Mouse (Mus musculus) small intestine, adult 2 months (tissue): ENCODE measurements at regions not wholly inside any gene's neighbourhood (a gene's known extent, or its start where the extent isn't known, plus 50 kb on each side); places are given as distances from the start of the nearest gene placed in this dataset.

Experiments used
- H3K27ac ChIP-seq: fragments of 200-500 bp; 2 replicates; pipeline ENCODE4 v1.5.1; 2012; ENCODE audit warnings: low read depth, low read length, control low read depth, inconsistent platforms; ENCODE audit not compliant: insufficient read depth
- H3K27me3 ChIP-seq: fragments of 200-500 bp; 2 replicates; pipeline ENCODE4 v1.6.1; 2012; ENCODE audit warnings: mild to moderate bottlenecking, moderate library complexity, low read length, inconsistent platforms; ENCODE audit not compliant: control insufficient read depth, insufficient read depth
- H3K36me3 ChIP-seq: fragments of 200-500 bp; 2 replicates; pipeline ENCODE4 v1.6.1; 2012; ENCODE audit warnings: mild to moderate bottlenecking, low read length, control low read depth, inconsistent platforms; ENCODE audit not compliant: control insufficient read depth, insufficient read depth
- H3K4me1 ChIP-seq: fragments of 200-500 bp; 2 replicates; pipeline ENCODE4 v1.6.1; 2012; ENCODE audit warnings: low read length, inconsistent platforms, mixed read lengths; ENCODE audit not compliant: control insufficient read depth, insufficient read depth, insufficient read length
- H3K4me3 ChIP-seq: fragments of 200-500 bp; 2 replicates; pipeline ENCODE4 v1.5.1; 2012; ENCODE audit warnings: low read depth, mild to moderate bottlenecking, control low read depth, inconsistent platforms, low read length, moderate library complexity
- CTCF ChIP-seq: fragments of 200-500 bp; IDR thresholded peaks from 2 replicates; pipeline ENCODE4 v1.5.1; 2012; ENCODE audit warnings: low read depth, mild to moderate bottlenecking, control low read depth, inconsistent platforms, low read length, moderate library complexity, mixed read lengths; ENCODE audit not compliant: insufficient replicate concordance, insufficient read length; ENCODE audit errors: extremely low read depth
- POLR2A ChIP-seq: fragments of 200-500 bp; IDR thresholded peaks from 2 replicates; pipeline ENCODE4 v1.6.1; 2012; ENCODE audit warnings: low read depth, mild to moderate bottlenecking, control low read depth, inconsistent platforms, low read length, moderate library complexity
- WGBS: fragments of 180-500 bp; shearing (Covaris S2); methylation state at CpG from one replicate; pipeline ENCODE4 v1.1.7; 2018; 5-methylcytosine and 5-hydroxymethylcytosine counted together

DNA sequence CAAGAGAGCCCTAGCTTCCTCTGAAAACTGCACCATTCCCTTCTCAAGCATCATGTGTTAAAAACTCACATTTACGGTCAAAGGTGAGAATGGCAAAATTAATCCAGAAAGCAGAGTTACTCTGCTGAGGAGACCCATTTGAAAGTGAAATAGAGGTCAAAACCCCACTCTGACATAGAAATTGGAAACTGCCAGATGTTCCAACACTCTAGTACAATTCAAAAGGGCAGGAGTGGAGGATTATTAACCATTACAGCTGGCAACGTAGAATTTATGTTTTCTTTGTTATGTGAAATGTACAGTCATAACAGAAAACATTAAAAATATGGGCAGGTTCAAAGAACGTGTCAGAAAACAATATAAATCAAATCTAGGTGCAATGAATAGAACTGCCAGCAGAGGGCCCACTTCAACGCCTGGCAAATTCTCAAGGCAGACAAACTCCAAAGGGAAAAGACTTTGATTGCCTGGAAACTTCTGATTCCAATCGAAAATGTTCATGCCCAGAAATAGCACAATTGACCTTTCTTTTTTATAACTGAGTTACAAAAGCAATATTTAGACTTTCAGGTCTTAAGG lies 54.2 kb upstream of the Rfpl4b start:
- 18% methylated on average over 5 of the region's 5 CpGs for WGBS
- Histone ChIP-seq H3K27ac (no peak overlapping the region), H3K4me1 (no peaks in the 10 kb centered on the region), H3K36me3 (no peaks in the 10 kb centered on the region), H3K4me3 (no peak overlapping the region), H3K27me3 (no peaks in the 10 kb centered on the region)
- TF ChIP-seq POLR2A (no peak), CTCF (no peak)

DNA sequence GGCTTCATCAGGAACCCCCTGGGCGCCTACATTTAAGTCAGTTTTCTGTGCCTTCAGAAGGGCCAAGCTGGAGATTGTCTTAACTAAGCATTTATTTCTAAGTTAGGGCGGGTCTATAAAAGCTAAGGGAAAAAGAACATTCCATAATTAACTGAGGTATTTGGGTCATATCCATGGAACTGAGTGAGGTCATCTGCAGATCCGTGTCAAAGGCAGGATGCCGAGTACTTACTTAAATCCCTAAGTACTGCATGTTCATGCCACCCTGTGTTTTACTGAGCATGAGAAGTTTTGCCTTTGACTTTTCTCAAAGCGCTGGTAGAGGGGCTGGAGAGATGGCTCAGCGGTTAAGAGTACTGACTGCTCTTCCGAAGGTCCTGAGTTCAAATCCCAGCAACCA lies 57.7 kb upstream of the Rfpl4b start:
- Histone ChIP-seq H3K4me1 (no peaks in the 10 kb centered on the region), H3K4me3 (no peak overlapping the region), H3K27ac (no peak overlapping the region), H3K27me3 (no peaks in the 10 kb centered on the region), H3K36me3 (no peaks in the 10 kb centered on the region)
- no peak for TF ChIP-seq CTCF
- no peak for TF ChIP-seq POLR2A
- WGBS = 87% methylated on average over 7 of the region's 7 CpGs

DNA sequence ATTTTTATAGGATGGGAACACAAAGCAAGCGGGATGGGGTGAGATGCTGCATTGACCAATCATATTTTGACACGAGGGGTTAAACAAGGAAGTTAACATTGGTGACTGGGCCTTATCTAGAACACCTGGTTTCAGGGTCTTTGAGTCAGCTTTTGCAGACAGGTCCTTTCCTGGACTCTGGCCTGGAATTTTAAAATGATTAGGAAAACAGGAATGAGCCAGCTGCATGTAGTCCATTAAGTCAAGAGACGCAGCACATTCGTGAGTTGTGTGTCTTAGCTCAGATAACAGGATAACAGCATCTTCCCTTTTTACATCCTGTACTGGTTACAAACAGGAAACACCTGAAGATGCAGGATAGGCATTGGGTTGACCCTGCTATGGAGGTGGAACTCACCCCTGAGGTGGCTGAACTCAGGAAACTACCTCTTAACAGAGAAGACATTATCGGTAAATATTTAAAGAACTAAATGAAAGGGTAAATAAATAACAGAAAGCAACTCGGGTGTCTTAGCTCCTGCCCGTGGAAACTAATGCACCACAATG lies 59.1 kb upstream of the Rfpl4b start:
- H3K4me3 ChIP-seq = no peak overlapping the region
- H3K27me3 ChIP-seq = no peaks in the 10 kb centered on the region
- no peak overlapping the region for H3K27ac ChIP-seq
- 40% methylated on average over 7 of the region's 7 CpGs for WGBS
- TF ChIP-seq CTCF (no peak), POLR2A (no peak)
- peaks cover 1% of the 10 kb centered on the region; the same call in 1 of the 2 replicates for H3K4me1 ChIP-seq
- no peaks in the 10 kb centered on the region for H3K36me3 ChIP-seq

DNA sequence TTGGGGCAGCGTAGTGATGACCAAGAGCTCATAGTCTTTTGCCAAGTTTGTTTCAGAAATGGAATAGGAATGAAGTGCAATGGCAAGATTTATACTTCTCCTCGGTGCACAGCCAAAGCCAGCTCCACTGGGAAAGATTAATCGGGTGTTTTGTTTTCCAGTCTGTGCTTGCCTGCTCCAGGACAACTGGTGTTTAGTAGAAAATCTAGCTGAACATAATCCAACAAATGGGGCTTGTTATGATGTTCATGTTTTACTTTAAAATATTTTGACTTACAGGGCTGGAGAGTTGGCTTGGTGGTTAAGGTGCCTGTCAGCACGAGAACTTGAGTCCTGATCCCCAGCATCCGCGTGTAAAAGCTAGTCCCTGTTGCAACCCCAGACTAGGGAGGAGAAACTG lies 60.6 kb upstream of the Rfpl4b start:
- TF ChIP-seq POLR2A (no peak), CTCF (no peak)
- H3K4me3 ChIP-seq = no peak overlapping the region
- no peaks in the 10 kb centered on the region for H3K27me3 ChIP-seq
- 70% methylated on average over 6 of the region's 6 CpGs for WGBS
- peaks cover 1% of the 10 kb centered on the region; the same call in 1 of the 2 replicates for H3K4me1 ChIP-seq
- no peak overlapping the region for H3K27ac ChIP-seq
- H3K36me3 ChIP-seq = no peaks in the 10 kb centered on the region

DNA sequence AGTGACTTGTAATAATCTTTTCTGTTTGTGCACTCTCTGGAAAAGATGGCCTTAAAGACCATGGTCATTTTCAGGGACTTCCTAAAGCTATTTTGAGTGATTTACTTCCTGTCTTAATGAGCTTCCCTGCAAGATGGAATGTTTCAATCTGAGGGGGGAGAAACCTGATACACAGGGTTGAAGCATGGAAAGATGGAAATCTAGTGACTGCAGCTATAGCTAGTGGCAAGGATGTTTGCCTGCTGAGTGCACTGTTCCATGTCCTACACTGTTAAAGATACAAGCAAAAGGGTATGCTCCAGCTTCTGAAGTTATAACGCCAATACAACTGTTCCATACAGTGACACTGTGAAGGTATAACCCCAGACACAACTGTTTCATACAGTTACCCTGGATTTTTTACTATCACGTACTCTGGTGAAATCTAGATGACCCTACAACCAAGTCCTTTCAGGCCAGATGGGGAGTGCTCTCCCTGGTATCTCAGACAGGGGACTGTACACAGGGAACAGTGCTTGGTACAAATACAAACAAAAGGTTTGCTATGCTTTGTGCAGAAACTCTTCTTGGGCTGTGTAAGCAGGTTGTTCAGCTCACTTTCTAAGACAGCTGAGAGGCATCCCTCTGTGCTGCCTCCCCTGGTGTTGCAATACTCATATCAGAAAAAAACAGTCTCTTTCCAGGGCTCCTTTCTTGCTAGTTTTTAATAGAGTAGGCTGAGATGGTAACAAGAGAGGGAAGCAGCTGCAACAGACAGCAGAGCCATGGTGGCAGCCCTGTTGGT lies 62.4 kb upstream of the Rfpl4b start:
- peak overlapping the region; percentile 21; the same call in 1 of the 2 replicates for H3K27ac ChIP-seq

DNA sequence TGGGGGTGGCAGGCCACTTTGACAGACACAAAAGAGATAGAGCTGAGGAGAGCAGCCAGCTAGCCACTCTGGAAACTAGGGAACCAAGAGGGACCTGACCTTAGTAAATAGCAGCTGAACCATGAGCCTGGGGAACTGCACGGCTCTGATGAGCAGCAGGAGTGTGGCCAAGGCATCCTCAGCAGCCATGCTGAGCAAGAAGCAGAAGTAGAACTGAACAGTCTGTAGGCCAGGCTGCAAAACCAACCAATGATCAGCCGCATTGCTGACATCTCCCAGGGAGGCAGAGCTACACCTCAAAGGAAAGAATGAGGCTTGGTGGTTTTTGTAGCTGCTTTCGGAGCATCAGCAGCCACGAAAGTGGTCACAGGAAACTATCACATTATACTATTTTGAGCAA lies 63.1 kb upstream of the Rfpl4b start:
- Histone ChIP-seq H3K27ac (peak overlapping the region; percentile 21; the same call in 1 of the 2 replicates), H3K36me3 (no peaks in the 10 kb centered on the region), H3K4me1 (peaks cover 1% of the 10 kb centered on the region; the same call in 1 of the 2 replicates), H3K4me3 (no peak overlapping the region), H3K27me3 (no peaks in the 10 kb centered on the region)
- WGBS = 67% methylated on average over 4 of the region's 4 CpGs
- TF ChIP-seq POLR2A (no peak), CTCF (no peak)

More for the DNA sequence above, 62.4 kb upstream of the Rfpl4b start:
- Histone ChIP-seq H3K36me3 (no peaks in the 10 kb centered on the region), H3K4me1 (peaks cover 1% of the 10 kb centered on the region; the same call in 1 of the 2 replicates), H3K4me3 (no peak overlapping the region), H3K27me3 (no peaks in the 10 kb centered on the region)
- TF ChIP-seq CTCF = no peak
- WGBS = 72% methylated on average over 2 of the region's 2 CpGs

DNA sequence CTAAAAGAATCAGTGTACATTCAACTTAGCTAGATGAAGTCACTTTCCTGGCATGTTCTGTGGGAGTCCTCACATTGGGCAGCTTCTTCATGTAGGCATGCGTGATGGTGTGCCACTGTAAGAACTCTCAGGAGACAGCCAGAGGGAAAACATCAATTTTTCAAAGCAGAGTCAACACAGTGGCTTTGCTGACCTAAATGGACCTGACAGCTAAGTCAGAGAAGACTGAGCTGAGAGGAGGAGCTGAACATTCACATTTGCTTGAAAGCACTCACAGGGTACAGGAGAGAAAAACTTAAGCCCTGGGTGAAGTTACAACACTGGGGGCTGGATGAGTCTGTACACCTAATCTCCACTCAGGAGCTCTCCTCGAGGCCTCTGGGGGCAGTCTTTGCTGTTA lies 64.9 kb upstream of the Rfpl4b start:
- Histone ChIP-seq H3K4me3 (no peak overlapping the region), H3K27me3 (no peaks in the 10 kb centered on the region), H3K4me1 (peaks cover 1% of the 10 kb centered on the region; the same call in 1 of the 2 replicates), H3K36me3 (no peaks in the 10 kb centered on the region), H3K27ac (no peak overlapping the region)
- WGBS = 53% methylated on average over 2 of the region's 2 CpGs
- TF ChIP-seq CTCF (no peak), POLR2A (no peak)
